Mouse (Mus musculus): Measurements from ENCODE around the gene Wipf3. TPM values are rescaled to one million over a fixed set of nuclear protein-coding genes. Genes with fewer than 3 reads are reported as not detected.
A peak's percentile ranks its signal among the peaks of the same experiment; 100 is the strongest.

Gene Wipf3
- polyA plus RNA-seq, 1 experiment from 2014 or later = 1.9 TPM

- no peaks in the 10 kb centered on the region for H3K4me1 ChIP-seq (ENCODE audit: insufficient read depth)
- H3K9ac ChIP-seq = no peak overlapping the region
- no peak overlapping the region for H3K4me3 ChIP-seq (ENCODE audit: low read depth, low read length)
- ATAC-seq (ENCODE audit: insufficient read depth) = no peak
- no peaks in the 10 kb centered on the region for H3K27me3 ChIP-seq (ENCODE audit: insufficient read depth, low read length)
- H3K9me3 ChIP-seq (ENCODE audit: low read depth, low read length) = no peaks in the 10 kb centered on the region
- TF ChIP-seq CTCF (IDR thresholded peaks at IDR 0.05; ENCODE audit: low read depth) = no peak
- H3K27ac ChIP-seq (ENCODE audit: low read depth) = no peak overlapping the region
- H3K36me3 ChIP-seq (ENCODE audit: insufficient read depth) = no peaks in the 10 kb centered on the region
- 69% methylated on average over 13 of the region's 13 CpGs for WGBS
- peak; percentile 25 for DNase-seq
- H3K4me2 ChIP-seq = no peak overlapping the region
Measured at GRCm38 (mm10) chr6:54460915-54461671, 31.7 kb downstream of the Wipf3 start.

GRCm38 (mm10) chr6:54462766-54463165 lies 33.4 kb downstream of the Wipf3 start:
- Histone ChIP-seq H3K4me2 (no peak overlapping the region), H3K4me1 (ENCODE audit: insufficient read depth) (peaks cover 3% of the 10 kb centered on the region; the same call in 1 of the 2 replicates), H3K36me3 (ENCODE audit: insufficient read depth) (no peaks in the 10 kb centered on the region), H3K9ac (no peak overlapping the region), H3K27ac (ENCODE audit: low read depth) (no peak overlapping the region), H3K27me3 (ENCODE audit: insufficient read depth, low read length) (no peaks in the 10 kb centered on the region), H3K9me3 (ENCODE audit: low read depth, low read length) (no peaks in the 10 kb centered on the region), H3K4me3 (ENCODE audit: low read depth, low read length) (no peak overlapping the region)
- ATAC-seq (ENCODE audit: insufficient read depth) (no peak), DNase-seq (no peak)
- 80% methylated on average over 6 of the region's 6 CpGs for WGBS
- no peak for TF ChIP-seq CTCF (IDR thresholded peaks at IDR 0.05; ENCODE audit: low read depth)

GRCm38 (mm10) chr6:54463701-54464458 lies 34.5 kb downstream of the Wipf3 start:
- Histone ChIP-seq H3K4me1 (ENCODE audit: insufficient read depth) (peaks cover 3% of the 10 kb centered on the region; the same call in 1 of the 2 replicates), H3K9ac (no peak overlapping the region), H3K4me2 (no peak overlapping the region), H3K4me3 (ENCODE audit: low read depth, low read length) (no peak overlapping the region), H3K9me3 (ENCODE audit: low read depth, low read length) (no peaks in the 10 kb centered on the region), H3K27me3 (ENCODE audit: insufficient read depth, low read length) (no peaks in the 10 kb centered on the region), H3K27ac (ENCODE audit: low read depth) (no peak overlapping the region), H3K36me3 (ENCODE audit: insufficient read depth) (no peaks in the 10 kb centered on the region)
- no peak for TF ChIP-seq CTCF (IDR thresholded peaks at IDR 0.05; ENCODE audit: low read depth)
- ATAC-seq (ENCODE audit: insufficient read depth) = no peak
- 58% methylated on average over 8 of the region's 8 CpGs for WGBS
- DNase-seq = peak; percentile 71

- Histone ChIP-seq H3K9me3 (ENCODE audit: low read depth, low read length) (no peaks in the 10 kb centered on the region), H3K27me3 (ENCODE audit: insufficient read depth, low read length) (no peaks in the 10 kb centered on the region), H3K4me3 (ENCODE audit: low read depth, low read length) (no peak overlapping the region), H3K36me3 (ENCODE audit: insufficient read depth) (no peaks in the 10 kb centered on the region), H3K4me2 (no peak overlapping the region), H3K9ac (no peak overlapping the region), H3K27ac (ENCODE audit: low read depth) (no peak overlapping the region), H3K4me1 (ENCODE audit: insufficient read depth) (peaks cover 3% of the 10 kb centered on the region; the same call in 1 of the 2 replicates)
- DNase-seq = no peak
- TF ChIP-seq CTCF (IDR thresholded peaks at IDR 0.05; ENCODE audit: low read depth) = no peak
- WGBS = 73% methylated on average over 4 of the region's 4 CpGs
- ATAC-seq (ENCODE audit: insufficient read depth) = no peak
Measured at GRCm38 (mm10) chr6:54464926-54465325, 35.5 kb downstream of the Wipf3 start.

GRCm38 (mm10) chr6:54467371-54467770 lies 38.0 kb downstream of the Wipf3 start:
- Histone ChIP-seq H3K4me3 (ENCODE audit: low read depth, low read length) (no peak overlapping the region), H3K4me2 (no peak overlapping the region), H3K4me1 (ENCODE audit: insufficient read depth) (peaks cover 3% of the 10 kb centered on the region; the same call in 1 of the 2 replicates), H3K9me3 (ENCODE audit: low read depth, low read length) (no peaks in the 10 kb centered on the region), H3K27ac (ENCODE audit: low read depth) (peak overlapping the region; percentile 36; the same call in 1 of the 2 replicates), H3K36me3 (ENCODE audit: insufficient read depth) (no peaks in the 10 kb centered on the region), H3K27me3 (ENCODE audit: insufficient read depth, low read length) (no peaks in the 10 kb centered on the region), H3K9ac (no peak overlapping the region)
- WGBS = 85% methylated on average over 3 of the region's 3 CpGs
- peak; percentile 30 for DNase-seq
- TF ChIP-seq CTCF (IDR thresholded peaks at IDR 0.05; ENCODE audit: low read depth) = no peak
- ATAC-seq (ENCODE audit: insufficient read depth) = no peak

- H3K9ac ChIP-seq = no peak overlapping the region
- H3K4me3 ChIP-seq (ENCODE audit: low read depth, low read length) = no peak overlapping the region
- ATAC-seq (ENCODE audit: insufficient read depth) (no peak), DNase-seq (no peak)
- no peak for TF ChIP-seq CTCF (IDR thresholded peaks at IDR 0.05; ENCODE audit: low read depth)
- no peaks in the 10 kb centered on the region for H3K36me3 ChIP-seq (ENCODE audit: insufficient read depth)
- no peak overlapping the region for H3K27ac ChIP-seq (ENCODE audit: low read depth)
- no peaks in the 10 kb centered on the region for H3K9me3 ChIP-seq (ENCODE audit: low read depth, low read length)
- no peak overlapping the region for H3K4me2 ChIP-seq
- 82% methylated on average over 7 of the region's 7 CpGs for WGBS
- H3K4me1 ChIP-seq (ENCODE audit: insufficient read depth) = peaks cover 3% of the 10 kb centered on the region; the same call in 1 of the 2 replicates
- H3K27me3 ChIP-seq (ENCODE audit: insufficient read depth, low read length) = no peaks in the 10 kb centered on the region
Measured at GRCm38 (mm10) chr6:54471866-54472265, 42.5 kb downstream of the Wipf3 start.
